Mouse (Mus musculus): ENCODE data around the gene Gapdhs. TPM values are rescaled to one million over a fixed set of nuclear protein-coding genes. Genes with fewer than 3 reads are reported as not detected.
"Not testable (repeated sequence)": the region's sequence is repeated elsewhere in the genome, so short reads cannot be mapped to it uniquely, and the experiment has no call there.

The Gapdhs gene
- polyA plus RNA-seq, 1 experiment from 2014 or later, result 0.50 TPM

- Histone ChIP-seq H3K9me3 (no peaks in the 10 kb centered on the region), H3K36me3 (peaks cover 34% of the 10 kb centered on the region), H3K27me3 (replicated peaks) (no peaks in the 10 kb centered on the region), H3K4me1 (no peaks in the 10 kb centered on the region), H3K4me2 (no peak overlapping the region), H3K9ac (no peak overlapping the region), H3K4me3 (replicated peaks) (no peak overlapping the region), H3K27ac (no peak overlapping the region)
- ATAC-seq (ENCODE audit: insufficient read depth, low FRiP score, low read depth), result no peak
- WGBS, result 84% methylated on average over 3 of the region's 3 CpGs
These were observed 7.3 kb downstream of the Gapdhs start for GRCm38 (mm10) chr7:30736211-30736610.

GRCm38 (mm10) chr7:30730064-30730722, 13.3 kb downstream of the Gapdhs start:
- Histone ChIP-seq H3K4me2 (peak overlapping the region; percentile 84), H3K27ac (peak overlapping the region; percentile 90), H3K36me3 (peaks cover 21% of the 10 kb centered on the region), H3K9ac (peak overlapping the region; percentile 61), H3K4me1 (peaks cover 12% of the 10 kb centered on the region), H3K4me3 (replicated peaks) (peak overlapping the region; percentile 68)
- ATAC-seq (ENCODE audit: insufficient read depth, low FRiP score, low read depth); H3K9me3 ChIP-seq; H3K27me3 ChIP-seq (replicated peaks): not testable (repeated sequence)
- 28% methylated on average over 10 of the region's 22 CpGs for WGBS

- H3K27me3 ChIP-seq (replicated peaks), result no peaks in the 10 kb centered on the region
- H3K9me3 ChIP-seq, result no peaks in the 10 kb centered on the region
- peaks cover 18% of the 10 kb centered on the region for H3K36me3 ChIP-seq
- ATAC-seq (ENCODE audit: insufficient read depth, low FRiP score, low read depth), result peak; percentile 96
- H3K4me1 ChIP-seq, result peaks cover 12% of the 10 kb centered on the region
- WGBS, result under 1% methylated on average over 60 of the region's 60 CpGs
- H3K4me2 ChIP-seq, result peak within 1 kb of the TSS; percentile 84
- H3K27ac ChIP-seq, result peak within 1 kb of the TSS; percentile 90
- H3K9ac ChIP-seq, result peak within 1 kb of the TSS; percentile 61
- H3K4me3 ChIP-seq (replicated peaks), result peak within 1 kb of the TSS; percentile 68
These were observed 14.0 kb downstream of the Gapdhs start, which contains the start of gene Tmem147 for GRCm38 (mm10) chr7:30729396-30730063. TSS of gene Tmem147 (minus strand) at chr7:30729540.

GRCm38 (mm10) chr7:30728739-30729395, 14.6 kb downstream of the Gapdhs start:
- 6% methylated on average over 26 of the region's 26 CpGs for WGBS

GRCm38 (mm10) chr7:30728214-30728613, 15.3 kb downstream of the Gapdhs start:
- ATAC-seq (ENCODE audit: insufficient read depth, low FRiP score, low read depth), result no peak
- H3K4me2 ChIP-seq, result peak overlapping the region; percentile 84
- 73% methylated on average over 6 of the region's 6 CpGs for WGBS

More at GRCm38 (mm10) chr7:30728739-30729395, 14.6 kb downstream of the Gapdhs start:
- H3K27me3 ChIP-seq (replicated peaks), result no peaks in the 10 kb centered on the region
- ATAC-seq (ENCODE audit: insufficient read depth, low FRiP score, low read depth), result no peak
- H3K4me1 ChIP-seq, result peaks cover 12% of the 10 kb centered on the region
- peak overlapping the region; percentile 84 for H3K4me2 ChIP-seq
- H3K27ac ChIP-seq, result peak overlapping the region; percentile 90
- H3K9me3 ChIP-seq, result no peaks in the 10 kb centered on the region
- H3K36me3 ChIP-seq, result peaks cover 17% of the 10 kb centered on the region; the same call in 1 of the 2 replicates
- H3K9ac ChIP-seq, result peak overlapping the region; percentile 61
- peak overlapping the region; percentile 68 for H3K4me3 ChIP-seq (replicated peaks)

GRCm38 (mm10) chr7:30723274-30723953, 20.1 kb downstream of the Gapdhs start:
- Histone ChIP-seq H3K27me3 (replicated peaks) (no peaks in the 10 kb centered on the region), H3K9ac (no peak overlapping the region), H3K36me3 (0 out of 2 replicates have a peak, but pooled peaks cover 5% of the 10 kb centered on the region), H3K9me3 (no peaks in the 10 kb centered on the region), H3K4me2 (no peak overlapping the region), H3K4me3 (replicated peaks) (no peak overlapping the region), H3K4me1 (peaks cover 6% of the 10 kb centered on the region), H3K27ac (no peak overlapping the region)
- WGBS, result 54% methylated on average over 6 of the region's 6 CpGs
- ATAC-seq (ENCODE audit: insufficient read depth, low FRiP score, low read depth), result no peak

More at GRCm38 (mm10) chr7:30728214-30728613, 15.3 kb downstream of the Gapdhs start:
- H3K36me3 ChIP-seq, result peaks cover 16% of the 10 kb centered on the region; the same call in 1 of the 2 replicates
- H3K4me1 ChIP-seq, result peaks cover 12% of the 10 kb centered on the region
- H3K27ac ChIP-seq, result no peak overlapping the region
- H3K27me3 ChIP-seq (replicated peaks), result no peaks in the 10 kb centered on the region
- peak overlapping the region; percentile 68 for H3K4me3 ChIP-seq (replicated peaks)
- no peaks in the 10 kb centered on the region for H3K9me3 ChIP-seq
- peak overlapping the region; percentile 16; the same call in 1 of the 2 replicates for H3K9ac ChIP-seq

GRCm38 (mm10) chr7:30721286-30721685, 22.2 kb downstream of the Gapdhs start:
- H3K9me3 ChIP-seq, result no peaks in the 10 kb centered on the region
- H3K27ac ChIP-seq, result no peak overlapping the region
- no peak for ATAC-seq (ENCODE audit: insufficient read depth, low FRiP score, low read depth)
- H3K36me3 ChIP-seq, result no peaks in the 10 kb centered on the region
- 0 out of 2 replicates have a peak, but pooled peaks cover 6% of the 10 kb centered on the region for H3K27me3 ChIP-seq (replicated peaks)
- no peak overlapping the region for H3K4me2 ChIP-seq
- no peak overlapping the region for H3K4me3 ChIP-seq (replicated peaks)
- WGBS, result 80% methylated on average over 7 of the region's 7 CpGs
- H3K9ac ChIP-seq, result no peak overlapping the region
- peaks cover 7% of the 10 kb centered on the region; the same call in 1 of the 2 replicates for H3K4me1 ChIP-seq

GRCm38 (mm10) chr7:30719669-30720068, 23.8 kb downstream of the Gapdhs start:
- no peak overlapping the region for H3K9ac ChIP-seq
- no peak overlapping the region for H3K4me2 ChIP-seq
- no peaks in the 10 kb centered on the region for H3K36me3 ChIP-seq
- WGBS, result 91% methylated on average over 5 of the region's 5 CpGs
- no peaks in the 10 kb centered on the region for H3K9me3 ChIP-seq
- H3K27me3 ChIP-seq (replicated peaks), result peaks cover 13% of the 10 kb centered on the region; the same call in 1 of the 2 replicates
- peaks cover 7% of the 10 kb centered on the region; the same call in 1 of the 2 replicates for H3K4me1 ChIP-seq
- no peak overlapping the region for H3K27ac ChIP-seq
- ATAC-seq (ENCODE audit: insufficient read depth, low FRiP score, low read depth), result no peak
- H3K4me3 ChIP-seq (replicated peaks), result no peak overlapping the region

GRCm38 (mm10) chr7:30717716-30718046, 25.8 kb downstream of the Gapdhs start:
- Histone ChIP-seq H3K4me2 (peak overlapping the region; percentile 77), H3K4me3 (replicated peaks) (peak overlapping the region; percentile 38), H3K36me3 (no peaks in the 10 kb centered on the region), H3K27me3 (replicated peaks) (peaks cover 13% of the 10 kb centered on the region; the same call in 1 of the 2 replicates), H3K27ac (no peak overlapping the region), H3K9ac (no peak overlapping the region), H3K9me3 (no peaks in the 10 kb centered on the region), H3K4me1 (peaks cover 7% of the 10 kb centered on the region; the same call in 1 of the 2 replicates)
- 9% methylated on average over 14 of the region's 14 CpGs for WGBS
- ATAC-seq (ENCODE audit: insufficient read depth, low FRiP score, low read depth), result no peak

- peak; percentile 96 for ATAC-seq (ENCODE audit: insufficient read depth, low FRiP score, low read depth)
- under 1% methylated on average over 43 of the region's 43 CpGs for WGBS
- peaks cover 7% of the 10 kb centered on the region; the same call in 1 of the 2 replicates for H3K4me1 ChIP-seq
- peaks cover 13% of the 10 kb centered on the region; the same call in 1 of the 2 replicates for H3K27me3 ChIP-seq (replicated peaks)
- no peak overlapping the region for H3K27ac ChIP-seq
- H3K36me3 ChIP-seq, result no peaks in the 10 kb centered on the region
- H3K4me2 ChIP-seq, result peak overlapping the region; percentile 77
- no peaks in the 10 kb centered on the region for H3K9me3 ChIP-seq
- H3K4me3 ChIP-seq (replicated peaks), result peak overlapping the region; percentile 38
- H3K9ac ChIP-seq, result no peak overlapping the region
These were observed 26.3 kb downstream of the Gapdhs start for GRCm38 (mm10) chr7:30717006-30717715.

GRCm38 (mm10) chr7:30711942-30712341, 31.5 kb downstream of the Gapdhs start, which contains the start of gene Atp4a:
TSS of gene Atp4a (plus strand) at chr7:30712209.
- ATAC-seq (ENCODE audit: insufficient read depth, low FRiP score, low read depth), result no peak
- WGBS, result 71% methylated on average over 3 of the region's 3 CpGs

More at GRCm38 (mm10) chr7:30711942-30712341, 31.5 kb downstream of the Gapdhs start, which contains the start of gene Atp4a:
- Histone ChIP-seq H3K27me3 (replicated peaks) (peaks cover 13% of the 10 kb centered on the region; the same call in 1 of the 2 replicates), H3K27ac (no peak within 1 kb of the TSS), H3K9me3 (no peaks in the 10 kb centered on the region), H3K9ac (no peak within 1 kb of the TSS), H3K36me3 (no peaks in the 10 kb centered on the region), H3K4me1 (peaks cover 2% of the 10 kb centered on the region; the same call in 1 of the 2 replicates), H3K4me3 (replicated peaks) (no peak within 1 kb of the TSS), H3K4me2 (no peak within 1 kb of the TSS)

All from stomach, embryonic 15.5 days (tissue).